Mouse (Mus musculus) midbrain, embryonic 14.5 days (tissue): Measurements from ENCODE around the gene Lsm6. TPM values are rescaled to one million over a fixed set of nuclear protein-coding genes. Genes with fewer than 3 reads are reported as not detected.

ENCODE experiments used
- ATAC-seq: fragments of 200-750 bp; cut with Nextera tagmentation; 2 replicates; pipeline ENCODE4 v1.8.0; 2017; ENCODE audit warnings: moderate number of reproducible peaks, moderate library complexity; ENCODE audit not compliant: low FRiP score, low TSS enrichment
- DNase-seq: peaks from one replicate; pipeline ENCODE4 v3.0.0-alpha.2; 2015
- H3K27ac ChIP-seq: fragments of 300-500 bp; sonication (generic); replicated peaks from 2 replicates; pipeline ENCODE4 v1.5.1; 2014; ENCODE audit warnings: mild to moderate bottlenecking, low read depth, low read length, moderate library complexity
- H3K27me3 ChIP-seq: fragments of 300-500 bp; sonication (generic); 2 replicates; pipeline ENCODE4 v1.6.1; 2014; ENCODE audit warnings: low read length, control low read depth, mixed read lengths; ENCODE audit not compliant: control insufficient read depth, insufficient read depth
- H3K36me3 ChIP-seq: fragments of 300-500 bp; sonication (generic); 2 replicates; pipeline ENCODE4 v1.6.1; 2014; ENCODE audit warnings: low read length, control low read depth; ENCODE audit not compliant: control insufficient read depth, insufficient read depth
- H3K4me1 ChIP-seq: fragments of 300-500 bp; sonication (generic); 2 replicates; pipeline ENCODE4 v1.6.1; 2014; ENCODE audit warnings: mild to moderate bottlenecking, antibody characterized with exemption, low read length, control low read depth; ENCODE audit not compliant: control insufficient read depth, insufficient read depth
- H3K4me2 ChIP-seq: fragments of 300-500 bp; sonication (generic); 2 replicates; pipeline ENCODE4 v1.6.1; 2014; ENCODE audit warnings: mild to moderate bottlenecking, low read length, moderate library complexity
- H3K4me3 ChIP-seq: fragments of 300-500 bp; sonication (generic); replicated peaks from 2 replicates; pipeline ENCODE4 v1.5.1; 2014; ENCODE audit warnings: low read depth, low read length
- H3K9ac ChIP-seq: fragments of 300-500 bp; sonication (generic); replicated peaks from 2 replicates; pipeline ENCODE4 v1.6.1; 2014; ENCODE audit warnings: mild to moderate bottlenecking, low read length, moderate library complexity
- H3K9me3 ChIP-seq: fragments of 300-500 bp; sonication (generic); 2 replicates; pipeline ENCODE4 v1.6.1; 2016; ENCODE audit warnings: low read length, control low read depth, mixed read lengths; ENCODE audit not compliant: control insufficient read depth
- WGBS: fragments of 180-500 bp; shearing (Covaris S2); extraction: QIAGEN DNeasy Blood & Tissue Kit; methylation state at CpG from one replicate; pipeline ENCODE4 v1.1.7; 2014; 5-methylcytosine and 5-hydroxymethylcytosine counted together
- polyA plus RNA-seq: library from polyadenylated mRNA; unstranded; fragments of >200 nt; fragmentation: Nextera tagmentation; extraction: Ambion mirVana; gene quantifications from 2 replicates; pipeline ENCODE4 v1.2.1, GENCODE M21; 2014

The Lsm6 gene
- polyA plus RNA-seq, 1 experiment from 2014 or later, result 165 TPM

DNA sequence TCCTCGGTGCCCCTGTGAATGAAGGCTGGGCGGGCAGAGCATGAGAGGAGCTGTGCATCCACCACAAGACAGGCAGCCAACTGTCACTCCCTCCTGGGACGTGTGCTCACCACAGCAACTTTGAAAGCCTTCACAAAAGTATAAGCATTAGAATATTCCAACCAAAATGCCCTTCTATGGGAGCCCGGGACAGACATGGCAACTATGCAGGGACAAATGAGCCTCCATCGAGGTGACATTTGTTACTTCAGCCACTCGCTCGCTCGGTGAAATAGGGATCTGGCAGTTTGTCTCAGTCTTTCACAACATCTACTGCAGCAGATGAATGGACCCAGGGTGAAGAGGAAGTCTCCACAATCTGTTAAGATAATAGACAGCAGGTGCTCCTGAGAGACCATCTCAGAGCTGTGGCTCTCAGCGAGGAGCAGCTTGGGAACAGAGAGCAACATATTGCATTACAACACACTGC, 10.7 kb downstream of the Lsm6 start:
- H3K4me3 ChIP-seq, result no peak overlapping the region

DNA sequence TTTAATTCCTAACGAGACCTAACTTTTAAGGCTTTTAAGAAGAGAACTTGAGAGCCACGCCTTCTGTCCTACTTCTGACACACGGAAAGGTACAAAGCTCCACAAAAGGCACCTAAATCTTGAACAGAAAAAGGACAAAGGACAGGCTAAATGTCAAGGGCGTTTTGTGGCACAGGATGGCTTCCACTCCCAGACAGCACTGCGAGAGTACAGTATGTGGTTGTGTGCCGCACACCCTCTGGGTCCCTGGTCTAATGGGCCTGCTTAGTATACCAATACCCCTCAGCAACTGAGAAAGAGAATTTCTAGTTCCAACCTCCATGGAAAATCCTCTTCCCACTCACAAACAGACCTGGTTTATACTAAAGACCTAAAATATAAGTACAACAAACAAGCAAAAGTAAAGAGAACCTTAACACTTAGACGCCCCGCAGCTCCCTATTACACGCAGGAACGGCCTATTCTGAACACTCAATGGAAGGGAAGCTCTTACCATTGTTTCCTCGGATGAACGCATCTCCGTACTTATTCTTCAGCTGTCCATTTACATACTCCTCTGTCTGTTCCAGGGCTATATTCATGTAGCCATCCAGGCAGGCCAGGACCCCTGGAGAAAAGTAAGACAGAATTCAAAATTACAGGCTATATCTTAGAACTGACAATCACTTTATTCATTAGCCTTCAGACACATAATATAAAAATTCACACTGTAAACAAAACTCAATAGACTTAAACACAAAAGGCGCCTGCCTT, 11.3 kb downstream of the Lsm6 start:
- ATAC-seq, result no peak
- no peak overlapping the region for H3K9ac ChIP-seq
- H3K27ac ChIP-seq, result peak overlapping the region; percentile 55; the same call in 1 of the 2 replicates

More for the DNA sequence above, 10.7 kb downstream of the Lsm6 start:
- H3K9ac ChIP-seq, result no peak overlapping the region
- H3K4me2 ChIP-seq, result no peak overlapping the region
- peak; percentile 36 for DNase-seq
- peaks cover 68% of the 10 kb centered on the region for H3K36me3 ChIP-seq
- H3K4me1 ChIP-seq, result no peaks in the 10 kb centered on the region
- H3K27ac ChIP-seq, result peak overlapping the region; percentile 55; the same call in 1 of the 2 replicates
- ATAC-seq, result peak; percentile 51; the same call in 1 of the 2 replicates
- WGBS, result 54% methylated on average over 9 of the region's 9 CpGs
- no peaks in the 10 kb centered on the region for H3K9me3 ChIP-seq
- no peaks in the 10 kb centered on the region for H3K27me3 ChIP-seq

DNA sequence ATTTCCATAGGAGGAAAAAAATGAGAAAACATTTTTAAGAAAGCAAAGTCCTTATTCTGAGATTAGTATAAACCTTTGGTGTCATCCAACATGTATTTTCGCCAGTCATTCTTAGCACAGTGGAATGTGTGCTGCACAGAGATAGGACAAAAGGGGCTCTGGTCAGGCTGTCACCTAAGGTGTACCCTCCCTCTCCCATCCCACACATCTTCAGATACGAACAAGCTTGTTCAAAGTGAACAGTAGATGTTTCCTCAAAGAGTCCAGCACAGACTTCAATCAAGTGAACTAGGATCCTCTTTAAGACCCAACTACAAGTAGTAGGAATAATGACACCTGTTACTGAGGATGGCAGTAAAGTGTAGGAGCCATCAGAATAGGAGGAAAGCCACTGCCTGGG, 12.1 kb downstream of the Lsm6 start:
- no peak overlapping the region for H3K4me2 ChIP-seq
- no peaks in the 10 kb centered on the region for H3K27me3 ChIP-seq
- no peak overlapping the region for H3K4me3 ChIP-seq
- ATAC-seq (no peak), DNase-seq (no peak)
- H3K9ac ChIP-seq, result no peak overlapping the region
- H3K36me3 ChIP-seq, result peaks cover 81% of the 10 kb centered on the region
- H3K4me1 ChIP-seq, result no peaks in the 10 kb centered on the region
- 93% methylated on average over 2 of the region's 2 CpGs for WGBS
- no peak overlapping the region for H3K27ac ChIP-seq
- H3K9me3 ChIP-seq, result no peaks in the 10 kb centered on the region

More for the DNA sequence above, 11.3 kb downstream of the Lsm6 start:
- no peak overlapping the region for H3K4me2 ChIP-seq
- no peak overlapping the region for H3K4me3 ChIP-seq
- 64% methylated on average over 14 of the region's 14 CpGs for WGBS
- no peaks in the 10 kb centered on the region for H3K9me3 ChIP-seq
- H3K36me3 ChIP-seq, result peaks cover 74% of the 10 kb centered on the region
- no peak for DNase-seq
- H3K4me1 ChIP-seq, result no peaks in the 10 kb centered on the region
- H3K27me3 ChIP-seq, result no peaks in the 10 kb centered on the region

DNA sequence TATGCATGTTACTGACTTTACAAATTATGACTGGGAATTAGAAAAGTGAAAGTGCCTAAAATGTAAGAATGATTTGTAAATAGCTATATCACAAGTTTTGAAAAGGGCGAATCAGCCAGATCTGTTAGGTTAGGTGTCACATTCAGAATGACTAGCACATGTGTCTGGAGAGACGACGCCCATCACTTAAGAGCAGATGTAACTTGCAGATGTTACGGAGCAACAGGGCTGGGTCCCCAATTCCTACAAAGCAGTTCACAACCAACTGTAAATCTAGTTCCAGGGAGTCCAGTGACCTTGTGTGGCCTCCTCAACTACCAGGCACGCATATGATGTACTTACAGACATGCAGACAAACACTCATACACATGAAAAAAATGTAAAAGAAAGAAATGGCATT, 12.5 kb downstream of the Lsm6 start:
- Histone ChIP-seq H3K4me1 (no peaks in the 10 kb centered on the region), H3K9ac (no peak overlapping the region), H3K9me3 (no peaks in the 10 kb centered on the region), H3K27me3 (no peaks in the 10 kb centered on the region), H3K4me3 (no peak overlapping the region), H3K4me2 (no peak overlapping the region), H3K27ac (no peak overlapping the region), H3K36me3 (peaks cover 81% of the 10 kb centered on the region)
- 96% methylated on average over 5 of the region's 5 CpGs for WGBS
- ATAC-seq, result no peak
- no peak for DNase-seq

DNA sequence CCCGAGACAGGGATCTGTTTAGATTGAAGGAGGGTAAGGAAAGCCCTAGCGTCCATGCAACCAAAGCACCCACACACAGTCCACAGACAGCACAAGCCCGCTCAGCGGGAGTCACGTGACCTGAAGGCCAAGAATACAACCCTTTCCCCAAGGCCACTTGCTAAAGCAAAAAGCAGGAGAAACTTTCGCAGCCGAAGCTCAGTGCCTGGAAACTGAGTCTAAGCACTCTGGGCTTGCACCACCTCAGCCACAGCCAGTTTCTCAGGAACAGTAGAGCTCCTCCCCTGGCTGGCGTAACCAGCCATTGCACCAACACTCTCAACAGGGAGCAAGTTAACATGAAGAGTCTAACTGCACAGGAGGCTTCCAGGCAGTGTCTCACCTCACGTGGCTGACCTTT, 13.7 kb downstream of the Lsm6 start:
- Histone ChIP-seq H3K36me3 (peaks cover 83% of the 10 kb centered on the region), H3K4me1 (no peaks in the 10 kb centered on the region), H3K9me3 (no peaks in the 10 kb centered on the region)

DNA sequence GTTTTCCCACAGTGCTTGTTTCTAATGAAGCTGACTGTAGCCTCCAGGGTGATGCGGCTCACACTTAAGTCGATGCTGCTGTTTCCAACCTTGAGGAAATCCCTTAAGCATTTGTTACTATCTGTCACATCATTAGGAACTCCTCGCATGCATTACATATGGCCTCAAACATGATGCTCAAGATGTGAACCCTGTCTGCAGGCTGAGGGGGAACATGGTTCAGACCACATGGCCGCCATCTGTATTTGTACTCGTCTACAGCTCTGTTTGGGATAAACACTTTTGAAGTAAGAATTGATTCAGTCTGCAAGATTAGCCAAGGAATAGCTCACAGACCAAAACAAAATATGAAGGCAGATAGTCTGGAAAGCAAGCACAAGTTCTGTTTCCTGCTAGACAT, 14.9 kb downstream of the Lsm6 start:
- Histone ChIP-seq H3K4me2 (no peak overlapping the region), H3K36me3 (peaks cover 73% of the 10 kb centered on the region), H3K27me3 (no peaks in the 10 kb centered on the region), H3K9me3 (no peaks in the 10 kb centered on the region), H3K4me1 (no peaks in the 10 kb centered on the region), H3K27ac (no peak overlapping the region), H3K4me3 (no peak overlapping the region), H3K9ac (no peak overlapping the region)
- DNase-seq (no peak), ATAC-seq (no peak)
- 92% methylated on average over 5 of the region's 5 CpGs for WGBS

More for the DNA sequence above, 13.7 kb downstream of the Lsm6 start:
- Histone ChIP-seq H3K4me2 (no peak overlapping the region), H3K9ac (no peak overlapping the region), H3K27ac (no peak overlapping the region), H3K4me3 (no peak overlapping the region), H3K27me3 (no peaks in the 10 kb centered on the region)
- no peak for DNase-seq
- 95% methylated on average over 9 of the region's 9 CpGs for WGBS
- ATAC-seq, result no peak

DNA sequence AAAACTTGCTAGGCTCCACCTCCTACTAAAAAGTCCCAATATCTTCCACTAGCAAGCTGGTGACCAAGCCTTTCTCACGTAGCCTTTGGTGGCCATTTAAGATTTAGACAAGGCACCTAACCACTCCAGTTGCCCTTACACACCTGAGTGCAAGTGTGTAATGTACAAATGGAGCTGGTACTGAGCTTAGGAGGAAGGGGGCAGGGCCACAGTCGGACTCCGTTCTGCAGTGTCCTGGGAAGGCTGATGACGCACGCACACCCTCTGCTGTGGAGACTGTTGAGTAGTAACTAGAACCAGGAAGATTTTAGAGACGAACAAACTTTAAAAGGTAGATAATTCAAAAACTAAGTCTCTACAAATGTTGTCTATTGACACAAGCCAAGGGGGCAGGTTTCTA, 19.7 kb downstream of the Lsm6 start:
- Histone ChIP-seq H3K9ac (no peak overlapping the region), H3K4me1 (no peaks in the 10 kb centered on the region), H3K4me2 (no peak overlapping the region), H3K27ac (no peak overlapping the region), H3K4me3 (no peak overlapping the region), H3K27me3 (no peaks in the 10 kb centered on the region), H3K9me3 (no peaks in the 10 kb centered on the region), H3K36me3 (peaks cover 31% of the 10 kb centered on the region)
- ATAC-seq (no peak), DNase-seq (no peak)
- WGBS, result 94% methylated on average over 6 of the region's 6 CpGs

DNA sequence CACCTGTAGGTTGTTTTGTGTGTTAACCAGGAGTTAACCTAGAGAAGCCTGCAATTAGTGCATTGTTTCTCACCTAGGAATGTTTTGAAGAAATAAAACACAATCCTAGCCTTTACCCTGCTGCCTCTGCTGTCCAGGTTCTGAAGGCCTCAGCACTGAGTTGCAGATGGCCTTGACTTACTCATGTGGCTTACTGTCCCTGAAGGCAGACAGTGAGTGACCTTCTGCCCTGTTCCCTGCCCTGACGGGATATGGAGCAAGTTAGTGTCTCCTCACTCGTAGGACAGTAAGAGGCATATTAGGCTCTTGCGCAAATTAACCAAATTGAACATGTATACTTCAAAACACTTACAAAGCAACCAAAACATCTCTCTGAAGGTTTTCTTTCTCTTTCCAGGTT, 22.3 kb downstream of the Lsm6 start:
- ATAC-seq, result no peak
- Histone ChIP-seq H3K27ac (no peak overlapping the region), H3K36me3 (peaks cover 8% of the 10 kb centered on the region; the same call in 1 of the 2 replicates), H3K4me3 (no peak overlapping the region), H3K9me3 (no peaks in the 10 kb centered on the region), H3K9ac (no peak overlapping the region), H3K4me2 (no peak overlapping the region), H3K4me1 (no peaks in the 10 kb centered on the region), H3K27me3 (no peaks in the 10 kb centered on the region)
- no peak for DNase-seq
- WGBS, result 97% methylated on average over 3 of the region's 3 CpGs

DNA sequence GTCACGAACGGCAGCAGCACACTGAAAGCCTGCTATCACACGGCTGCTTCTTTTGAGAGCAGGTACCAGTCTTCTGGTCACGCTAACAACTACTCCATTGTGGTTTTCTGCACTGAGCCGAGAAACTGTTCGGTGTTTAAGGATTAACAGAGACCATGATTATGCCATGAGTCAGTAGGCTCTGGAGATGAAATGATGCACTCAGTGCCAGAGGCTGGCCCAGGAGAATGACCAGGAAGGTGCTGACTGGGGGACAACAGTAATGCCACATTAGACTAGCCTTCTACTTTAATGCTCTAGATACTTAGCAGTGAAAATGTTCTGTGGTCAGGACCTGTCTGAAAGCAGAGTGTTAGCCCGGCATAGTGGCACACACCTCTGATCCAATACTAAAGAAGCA, 23.0 kb downstream of the Lsm6 start:
- H3K27ac ChIP-seq, result no peak overlapping the region
- DNase-seq, result no peak
- no peaks in the 10 kb centered on the region for H3K4me1 ChIP-seq
- WGBS, result 81% methylated on average over 7 of the region's 7 CpGs
- no peaks in the 10 kb centered on the region for H3K9me3 ChIP-seq
- ATAC-seq, result no peak
- H3K36me3 ChIP-seq, result peaks cover 8% of the 10 kb centered on the region; the same call in 1 of the 2 replicates
- no peak overlapping the region for H3K9ac ChIP-seq
- H3K27me3 ChIP-seq, result no peaks in the 10 kb centered on the region
- H3K4me2 ChIP-seq, result no peak overlapping the region
- no peak overlapping the region for H3K4me3 ChIP-seq
